Mouse (Mus musculus): ENCODE results near the gene Cd82. TPM values are rescaled to one million over a fixed set of nuclear protein-coding genes. Genes with fewer than 3 reads are reported as not detected.
A peak's percentile ranks its signal among the peaks of the same experiment; 100 is the strongest.

The Cd82 gene
- polyA plus RNA-seq, 1 experiment from 2014 or later = 58.8 TPM

DNA sequence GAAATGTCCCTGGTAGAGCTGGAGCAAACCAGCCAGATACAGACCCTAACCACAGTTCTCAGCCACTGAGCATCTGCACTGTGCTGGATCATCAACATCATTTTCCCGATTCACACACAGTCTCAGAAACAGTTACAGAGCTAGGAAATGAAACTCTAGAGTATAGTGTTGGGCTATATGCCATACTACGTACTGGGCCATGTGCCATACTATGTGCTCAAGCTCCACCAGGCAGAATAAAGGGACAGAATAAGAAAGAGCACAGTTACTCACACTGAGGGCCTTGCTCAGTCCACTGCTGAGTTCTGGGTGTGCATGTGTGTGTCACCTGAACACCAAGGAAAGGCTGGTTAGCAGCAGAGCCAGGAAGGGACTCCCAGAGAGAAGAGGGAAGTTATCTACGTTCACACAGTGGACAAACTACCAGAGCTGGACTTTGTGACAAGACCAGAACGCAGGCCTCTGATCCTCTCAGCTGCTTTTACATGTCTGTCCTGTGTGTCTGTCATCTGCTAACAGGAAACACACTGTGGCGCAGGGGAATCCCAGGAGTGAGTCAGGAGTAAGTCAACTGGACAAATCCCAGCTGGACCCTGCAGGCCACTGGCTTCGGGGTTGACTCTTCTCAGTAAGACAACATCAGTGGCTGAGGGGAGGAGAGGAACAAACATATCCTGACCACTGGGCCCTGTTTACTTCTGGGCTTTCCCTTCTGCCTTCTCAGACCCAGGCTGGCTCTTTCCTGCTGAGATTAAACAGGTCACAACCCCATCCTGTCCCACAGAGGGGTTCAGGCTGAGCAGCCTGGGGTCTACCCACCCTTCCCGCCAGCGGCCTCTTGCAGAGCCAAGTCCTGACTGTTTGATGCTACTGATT lies 4.4 kb downstream of the Cd82 start:
- Histone ChIP-seq H3K4me3 (ENCODE audit: low read length) (no peak overlapping the region), H3K4me2 (ENCODE audit: low read depth, low read length) (peak overlapping the region; percentile 94), H3K9ac (ENCODE audit: low read length) (no peak overlapping the region; the same call in 1 of the 2 replicates), H3K27me3 (ENCODE audit: control insufficient read depth, insufficient read depth, low read length) (no peaks in the 10 kb centered on the region), H3K4me1 (ENCODE audit: control insufficient read depth, insufficient read depth, low read length) (peaks cover 39% of the 10 kb centered on the region), H3K36me3 (ENCODE audit: control insufficient read depth, insufficient read depth) (no peaks in the 10 kb centered on the region), H3K9me3 (replicated peaks; ENCODE audit: control insufficient read depth, low read length) (no peaks in the 10 kb centered on the region), H3K27ac (ENCODE audit: low read length) (peak overlapping the region; percentile 54)
- ATAC-seq (replicated peaks; ENCODE audit: extremely low read depth, insufficient read depth, low FRiP score) = no peak
- WGBS = 50% methylated on average over 8 of the region's 8 CpGs

DNA sequence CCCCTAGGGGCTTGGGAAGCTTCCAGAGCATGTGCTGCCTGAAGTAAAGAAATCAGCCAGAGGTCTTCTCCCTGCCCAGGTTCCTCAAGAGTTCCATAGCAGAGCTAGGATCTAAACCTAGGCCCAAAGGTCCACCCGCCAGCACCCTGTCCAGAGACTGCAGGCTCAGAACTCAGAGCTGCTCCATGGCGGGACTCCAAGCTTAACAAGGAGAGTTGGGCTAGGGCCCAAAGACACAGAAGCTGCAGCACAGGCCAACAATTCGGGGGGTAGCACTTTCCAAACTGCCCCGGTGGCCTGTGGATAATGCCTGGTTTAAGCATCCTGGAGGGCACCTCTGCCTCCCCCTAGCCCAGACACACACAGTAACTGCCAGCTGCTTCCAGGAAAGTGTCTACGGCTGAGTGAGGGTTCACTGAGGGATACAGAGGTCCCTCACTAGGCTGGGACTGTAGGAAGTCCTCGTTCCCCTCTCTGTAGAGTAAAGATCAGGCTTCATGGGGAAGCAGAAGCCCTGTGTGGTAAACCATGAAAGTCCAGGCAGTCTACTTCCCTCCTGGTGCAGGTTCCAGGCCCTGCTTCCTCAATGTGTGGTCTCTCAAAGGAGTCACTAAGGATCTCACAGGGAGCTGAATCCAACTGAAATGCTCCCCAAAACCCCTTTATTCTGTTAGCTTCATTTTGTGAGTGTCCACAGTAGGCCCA lies 5.4 kb downstream of the Cd82 start:
- H3K4me2 ChIP-seq (ENCODE audit: low read depth, low read length) = 0 out of 2 replicates have a peak overlapping the region, but pooled peaks have one; percentile 2
- H3K36me3 ChIP-seq (ENCODE audit: control insufficient read depth, insufficient read depth) = no peaks in the 10 kb centered on the region
- H3K4me1 ChIP-seq (ENCODE audit: control insufficient read depth, insufficient read depth, low read length) = peaks cover 38% of the 10 kb centered on the region
- H3K9ac ChIP-seq (ENCODE audit: low read length) = no peak overlapping the region
- no peak for ATAC-seq (replicated peaks; ENCODE audit: extremely low read depth, insufficient read depth, low FRiP score)
- H3K9me3 ChIP-seq (replicated peaks; ENCODE audit: control insufficient read depth, low read length) = no peaks in the 10 kb centered on the region
- H3K27ac ChIP-seq (ENCODE audit: low read length) = no peak overlapping the region; the same call in 1 of the 2 replicates
- no peak overlapping the region for H3K4me3 ChIP-seq (ENCODE audit: low read length)
- 58% methylated on average over 6 of the region's 6 CpGs for WGBS
- H3K27me3 ChIP-seq (ENCODE audit: control insufficient read depth, insufficient read depth, low read length) = no peaks in the 10 kb centered on the region

DNA sequence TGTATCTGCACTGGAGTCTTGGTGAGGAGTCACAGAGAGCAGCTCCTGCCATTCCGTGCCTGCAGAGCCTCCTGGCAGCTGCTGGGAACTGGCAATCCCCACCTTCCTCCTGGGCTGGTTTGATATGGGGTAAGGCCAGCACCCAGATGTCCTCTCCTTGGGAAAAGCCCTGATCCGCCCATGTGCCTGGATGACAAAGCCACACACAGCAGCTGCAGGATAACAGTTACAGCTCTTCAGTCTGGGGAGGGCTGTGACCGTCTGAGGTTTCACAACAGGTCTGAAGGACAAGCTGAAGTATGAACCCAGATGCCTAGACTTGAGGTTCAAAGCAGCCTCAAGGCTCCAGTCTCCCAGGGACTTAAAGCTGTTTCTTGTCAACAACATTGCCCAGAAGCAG lies 6.8 kb downstream of the Cd82 start:
- no peaks in the 10 kb centered on the region for H3K27me3 ChIP-seq (ENCODE audit: control insufficient read depth, insufficient read depth, low read length)
- H3K9ac ChIP-seq (ENCODE audit: low read length) = peak overlapping the region; percentile 28; the same call in 1 of the 2 replicates
- ATAC-seq (replicated peaks; ENCODE audit: extremely low read depth, insufficient read depth, low FRiP score) = no peak
- H3K27ac ChIP-seq (ENCODE audit: low read length) = no peak overlapping the region
- H3K4me3 ChIP-seq (ENCODE audit: low read length) = no peak overlapping the region
- H3K4me1 ChIP-seq (ENCODE audit: control insufficient read depth, insufficient read depth, low read length) = peaks cover 40% of the 10 kb centered on the region
- 55% methylated on average over 3 of the region's 3 CpGs for WGBS
- H3K9me3 ChIP-seq (replicated peaks; ENCODE audit: control insufficient read depth, low read length) = no peaks in the 10 kb centered on the region
- H3K4me2 ChIP-seq (ENCODE audit: low read depth, low read length) = no peak overlapping the region
- H3K36me3 ChIP-seq (ENCODE audit: control insufficient read depth, insufficient read depth) = no peaks in the 10 kb centered on the region

DNA sequence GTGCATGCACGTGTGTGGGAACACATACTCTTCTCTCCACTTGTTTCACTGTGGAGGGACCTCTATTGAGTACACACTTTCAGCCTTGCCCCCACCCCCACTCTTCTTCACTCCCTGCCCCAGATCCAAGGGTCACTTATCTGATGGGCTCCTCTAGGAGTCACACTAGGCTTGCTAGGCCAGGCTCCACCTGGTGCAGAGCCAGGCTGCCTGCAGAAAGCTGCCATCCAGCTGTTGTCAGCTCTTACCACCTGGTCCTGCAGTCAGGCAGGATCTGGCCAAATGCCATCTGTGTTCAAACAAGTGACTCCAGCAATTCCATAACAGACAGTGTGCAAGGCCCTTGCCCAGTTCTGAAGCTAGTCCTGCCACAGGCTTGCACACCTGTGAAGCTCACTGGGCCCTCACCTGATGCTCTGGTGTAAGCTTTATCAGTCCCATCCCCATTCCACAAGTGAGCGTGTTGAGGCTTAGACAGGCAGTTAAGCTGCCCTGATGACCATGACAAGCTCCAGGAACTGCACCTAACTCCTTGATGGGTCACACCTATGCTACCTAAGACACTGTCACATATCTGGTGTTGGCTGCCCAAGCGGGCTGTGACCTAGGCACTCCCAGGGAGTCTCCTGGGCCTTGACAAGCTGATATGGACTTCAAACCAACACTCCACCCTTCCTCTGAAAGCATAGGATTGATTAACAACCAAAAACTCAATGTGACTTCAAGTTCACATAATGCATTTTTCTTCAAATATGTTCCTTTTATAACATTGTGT lies 7.9 kb downstream of the Cd82 start:
- Histone ChIP-seq H3K27ac (ENCODE audit: low read length) (peak overlapping the region; percentile 19; the same call in 1 of the 2 replicates), H3K4me2 (ENCODE audit: low read depth, low read length) (no peak overlapping the region), H3K9ac (ENCODE audit: low read length) (no peak overlapping the region), H3K4me3 (ENCODE audit: low read length) (no peak overlapping the region), H3K36me3 (ENCODE audit: control insufficient read depth, insufficient read depth) (no peaks in the 10 kb centered on the region), H3K4me1 (ENCODE audit: control insufficient read depth, insufficient read depth, low read length) (peaks cover 40% of the 10 kb centered on the region), H3K9me3 (replicated peaks; ENCODE audit: control insufficient read depth, low read length) (no peaks in the 10 kb centered on the region), H3K27me3 (ENCODE audit: control insufficient read depth, insufficient read depth, low read length) (no peaks in the 10 kb centered on the region)
- peak; percentile 20; the same call in 1 of the 2 replicates for ATAC-seq (replicated peaks; ENCODE audit: extremely low read depth, insufficient read depth, low FRiP score)
- WGBS = 63% methylated on average over 3 of the region's 3 CpGs

DNA sequence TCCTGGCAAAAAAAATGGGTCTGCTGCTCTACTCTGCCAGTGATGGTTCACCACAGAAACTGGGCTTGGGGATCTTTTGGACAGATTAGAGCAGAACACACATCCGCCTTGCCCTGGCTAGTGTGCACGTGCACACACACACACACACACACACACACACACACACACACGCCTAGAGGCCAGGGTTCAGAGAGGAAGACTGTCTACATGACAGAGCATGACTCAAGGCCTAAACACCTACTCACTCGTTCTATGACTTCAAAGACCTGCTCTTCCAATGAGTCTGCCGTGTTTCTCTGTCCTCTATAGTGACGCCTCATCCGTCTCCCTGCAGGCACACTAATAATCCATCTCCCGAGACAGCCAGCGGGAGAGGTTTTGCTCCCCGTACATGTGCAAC lies 8.6 kb downstream of the Cd82 start:
- Histone ChIP-seq H3K4me3 (ENCODE audit: low read length) (no peak overlapping the region), H3K4me1 (ENCODE audit: control insufficient read depth, insufficient read depth, low read length) (peaks cover 40% of the 10 kb centered on the region), H3K27ac (ENCODE audit: low read length) (peak overlapping the region; percentile 19; the same call in 1 of the 2 replicates), H3K4me2 (ENCODE audit: low read depth, low read length) (no peak overlapping the region), H3K9ac (ENCODE audit: low read length) (no peak overlapping the region), H3K27me3 (ENCODE audit: control insufficient read depth, insufficient read depth, low read length) (no peaks in the 10 kb centered on the region), H3K9me3 (replicated peaks; ENCODE audit: control insufficient read depth, low read length) (no peaks in the 10 kb centered on the region), H3K36me3 (ENCODE audit: control insufficient read depth, insufficient read depth) (no peaks in the 10 kb centered on the region)
- ATAC-seq (replicated peaks; ENCODE audit: extremely low read depth, insufficient read depth, low FRiP score) = 0 out of 2 replicates have a peak, but pooled peaks have one; percentile 4
- WGBS = 58% methylated on average over 10 of the region's 10 CpGs

DNA sequence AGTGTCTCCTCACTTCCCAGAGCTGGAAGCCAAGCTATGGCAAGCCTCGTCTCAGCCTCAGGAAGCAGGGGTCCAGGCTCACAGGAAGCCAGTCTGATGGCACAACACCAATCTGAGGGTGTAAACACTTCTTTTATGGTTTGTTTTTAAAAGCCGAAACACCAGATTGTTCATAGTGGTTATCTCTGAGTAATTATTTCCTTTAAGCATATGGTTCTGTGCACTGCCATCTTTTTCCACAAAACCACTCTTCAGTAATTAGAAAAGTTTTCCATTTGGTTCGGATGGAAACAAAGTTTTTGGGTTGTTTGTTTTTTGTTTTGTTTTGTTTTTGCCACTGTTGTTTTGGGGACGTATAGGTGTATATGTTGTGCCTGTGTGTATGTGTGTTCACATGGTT lies 9.9 kb downstream of the Cd82 start:
- H3K27me3 ChIP-seq (ENCODE audit: control insufficient read depth, insufficient read depth, low read length) = no peaks in the 10 kb centered on the region
- no peaks in the 10 kb centered on the region for H3K9me3 ChIP-seq (replicated peaks; ENCODE audit: control insufficient read depth, low read length)
- H3K4me2 ChIP-seq (ENCODE audit: low read depth, low read length) = no peak overlapping the region
- no peaks in the 10 kb centered on the region for H3K36me3 ChIP-seq (ENCODE audit: control insufficient read depth, insufficient read depth)
- ATAC-seq (replicated peaks; ENCODE audit: extremely low read depth, insufficient read depth, low FRiP score) = no peak
- WGBS = 76% methylated on average over 4 of the region's 4 CpGs
- no peak overlapping the region for H3K9ac ChIP-seq (ENCODE audit: low read length)
- no peak overlapping the region for H3K27ac ChIP-seq (ENCODE audit: low read length)
- no peak overlapping the region for H3K4me3 ChIP-seq (ENCODE audit: low read length)
- H3K4me1 ChIP-seq (ENCODE audit: control insufficient read depth, insufficient read depth, low read length) = peaks cover 32% of the 10 kb centered on the region

DNA sequence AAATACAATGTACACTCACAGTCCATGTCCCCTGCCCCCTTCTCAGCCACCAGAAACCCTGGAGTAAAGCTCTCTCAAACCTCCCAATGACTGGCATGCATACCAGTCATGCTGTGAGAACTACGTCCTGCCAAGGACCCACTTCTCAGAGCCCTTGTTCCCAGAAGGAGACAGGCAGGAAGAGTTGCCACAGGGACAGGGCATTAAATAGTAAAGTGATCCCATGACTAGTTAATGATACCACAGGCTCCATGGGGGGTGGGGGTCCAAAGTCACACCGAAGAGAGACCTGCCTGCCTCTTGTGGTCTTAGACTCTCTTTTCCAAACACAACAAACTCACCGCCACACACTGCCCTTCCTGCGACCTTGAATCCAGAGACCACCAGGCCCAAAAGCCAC lies 10.4 kb downstream of the Cd82 start:
- Histone ChIP-seq H3K4me3 (ENCODE audit: low read length) (no peak overlapping the region), H3K27ac (ENCODE audit: low read length) (peak overlapping the region; percentile 8; the same call in 1 of the 2 replicates), H3K36me3 (ENCODE audit: control insufficient read depth, insufficient read depth) (no peaks in the 10 kb centered on the region), H3K9me3 (replicated peaks; ENCODE audit: control insufficient read depth, low read length) (no peaks in the 10 kb centered on the region), H3K9ac (ENCODE audit: low read length) (0 out of 2 replicates have a peak overlapping the region, but pooled peaks have one; percentile 15), H3K4me1 (ENCODE audit: control insufficient read depth, insufficient read depth, low read length) (peaks cover 31% of the 10 kb centered on the region), H3K27me3 (ENCODE audit: control insufficient read depth, insufficient read depth, low read length) (no peaks in the 10 kb centered on the region), H3K4me2 (ENCODE audit: low read depth, low read length) (no peak overlapping the region)
- no peak for ATAC-seq (replicated peaks; ENCODE audit: extremely low read depth, insufficient read depth, low FRiP score)
- WGBS = 63% methylated on average over 4 of the region's 4 CpGs

DNA sequence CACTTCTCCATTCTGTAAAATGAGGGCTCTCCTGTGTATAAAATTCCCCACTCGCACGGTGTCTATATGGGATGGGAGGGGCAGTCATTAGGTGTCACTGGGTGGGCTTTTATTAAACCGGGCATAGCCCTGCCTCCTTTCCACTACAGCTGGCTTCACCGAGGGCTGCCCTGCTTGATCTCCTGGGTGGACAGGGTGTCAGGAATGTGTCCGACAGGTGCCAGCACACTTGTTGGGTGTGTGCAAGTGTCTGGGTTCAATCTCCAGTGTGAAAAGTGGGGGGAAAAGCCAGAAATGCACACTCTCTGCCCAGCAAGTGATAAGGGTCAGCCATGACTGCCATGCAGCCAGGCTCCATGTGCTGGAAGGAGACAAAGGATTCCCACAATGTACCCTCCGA lies 10.9 kb downstream of the Cd82 start:
- H3K27ac ChIP-seq (ENCODE audit: low read length) = no peak overlapping the region; the same call in 1 of the 2 replicates
- 70% methylated on average over 6 of the region's 6 CpGs for WGBS
- no peaks in the 10 kb centered on the region for H3K27me3 ChIP-seq (ENCODE audit: control insufficient read depth, insufficient read depth, low read length)
- no peaks in the 10 kb centered on the region for H3K9me3 ChIP-seq (replicated peaks; ENCODE audit: control insufficient read depth, low read length)
- no peak overlapping the region for H3K4me2 ChIP-seq (ENCODE audit: low read depth, low read length)
- H3K4me1 ChIP-seq (ENCODE audit: control insufficient read depth, insufficient read depth, low read length) = peaks cover 27% of the 10 kb centered on the region
- ATAC-seq (replicated peaks; ENCODE audit: extremely low read depth, insufficient read depth, low FRiP score) = no peak
- H3K9ac ChIP-seq (ENCODE audit: low read length) = no peak overlapping the region
- H3K4me3 ChIP-seq (ENCODE audit: low read length) = no peak overlapping the region
- no peaks in the 10 kb centered on the region for H3K36me3 ChIP-seq (ENCODE audit: control insufficient read depth, insufficient read depth)

Data from heart, embryonic 16.5 days (tissue).